Mouse (Mus musculus): ENCODE data around the gene Tdrd1. TPM values are rescaled to one million over a fixed set of nuclear protein-coding genes. Genes with fewer than 3 reads are reported as not detected.
"Not testable (repeated sequence)": the region's sequence is repeated elsewhere in the genome, so short reads cannot be mapped to it uniquely, and the experiment has no call there.

Gene Tdrd1
- 0.18 TPM in 2 replicates for polyA plus RNA-seq (2011; ENCODE audit: insufficient read length, low read depth, missing spikeins)

GRCm38 (mm10) chr19:56826047-56826631 is at the start of gene Tdrd1:
Tdrd1 (plus strand) TSS chr19:56826209.
- TF ChIP-seq CTCF (IDR thresholded peaks at IDR 0.05; ENCODE audit: borderline replicate concordance, insufficient read depth, low read length) = no peak
- no peak for TF ChIP-seq POLR2A (IDR thresholded peaks at IDR 0.05; ENCODE audit: low read depth, low read length)
- H3K4me1 ChIP-seq (ENCODE audit: control insufficient read depth, insufficient read depth, low read length) = no peaks in the 10 kb centered on the region
- H3K27ac ChIP-seq (ENCODE audit: insufficient read depth, low read length) = no peak within 1 kb of the TSS
- no peak within 1 kb of the TSS for H3K4me3 ChIP-seq (ENCODE audit: insufficient read depth, low read length)

- no peaks in the 10 kb centered on the region; the same call in 1 of the 2 replicates for H3K4me1 ChIP-seq (ENCODE audit: control insufficient read depth, insufficient read depth, low read length)
- no peak overlapping the region for H3K4me3 ChIP-seq (ENCODE audit: insufficient read depth, low read length)
- TF ChIP-seq CTCF (IDR thresholded peaks at IDR 0.05; ENCODE audit: borderline replicate concordance, insufficient read depth, low read length) = peak; percentile 66; the same call in 1 of the 2 replicates
- TF ChIP-seq POLR2A (IDR thresholded peaks at IDR 0.05; ENCODE audit: low read depth, low read length) = no peak
- H3K27ac ChIP-seq (ENCODE audit: insufficient read depth, low read length) = no peak overlapping the region
These were observed 49.2 kb upstream of the Tdrd1 start for GRCm38 (mm10) chr19:56776719-56777382.

- H3K4me1 ChIP-seq (ENCODE audit: control insufficient read depth, insufficient read depth, low read length); H3K27ac ChIP-seq (ENCODE audit: insufficient read depth, low read length); H3K4me3 ChIP-seq (ENCODE audit: insufficient read depth, low read length): not testable (repeated sequence)
These were observed 47.5 kb upstream of the Tdrd1 start for GRCm38 (mm10) chr19:56778532-56778931.

- TF ChIP-seq CTCF (IDR thresholded peaks at IDR 0.05; ENCODE audit: borderline replicate concordance, insufficient read depth, low read length) (no peak), POLR2A (IDR thresholded peaks at IDR 0.05; ENCODE audit: low read depth, low read length) (no peak)
- Histone ChIP-seq H3K4me3 (ENCODE audit: insufficient read depth, low read length) (no peak overlapping the region), H3K27ac (ENCODE audit: insufficient read depth, low read length) (no peak overlapping the region), H3K4me1 (ENCODE audit: control insufficient read depth, insufficient read depth, low read length) (no peaks in the 10 kb centered on the region)
These were observed 38.1 kb upstream of the Tdrd1 start for GRCm38 (mm10) chr19:56787911-56788310.

GRCm38 (mm10) chr19:56788952-56789351 is 37.1 kb upstream of the Tdrd1 start:
- Histone ChIP-seq H3K4me3 (ENCODE audit: insufficient read depth, low read length) (no peak overlapping the region), H3K4me1 (ENCODE audit: control insufficient read depth, insufficient read depth, low read length) (no peaks in the 10 kb centered on the region), H3K27ac (ENCODE audit: insufficient read depth, low read length) (no peak overlapping the region)
- TF ChIP-seq POLR2A (IDR thresholded peaks at IDR 0.05; ENCODE audit: low read depth, low read length) = no peak
- no peak for TF ChIP-seq CTCF (IDR thresholded peaks at IDR 0.05; ENCODE audit: borderline replicate concordance, insufficient read depth, low read length)

GRCm38 (mm10) chr19:56797376-56797775 is 28.6 kb upstream of the Tdrd1 start:
- Histone ChIP-seq H3K27ac (ENCODE audit: insufficient read depth, low read length) (no peak overlapping the region), H3K4me3 (ENCODE audit: insufficient read depth, low read length) (no peak overlapping the region), H3K4me1 (ENCODE audit: control insufficient read depth, insufficient read depth, low read length) (no peaks in the 10 kb centered on the region)
- TF ChIP-seq CTCF (IDR thresholded peaks at IDR 0.05; ENCODE audit: borderline replicate concordance, insufficient read depth, low read length) = no peak
- no peak for TF ChIP-seq POLR2A (IDR thresholded peaks at IDR 0.05; ENCODE audit: low read depth, low read length)

- H3K4me3 ChIP-seq (ENCODE audit: insufficient read depth, low read length) = no peak overlapping the region
- H3K27ac ChIP-seq (ENCODE audit: insufficient read depth, low read length) = no peak overlapping the region
- H3K4me1 ChIP-seq (ENCODE audit: control insufficient read depth, insufficient read depth, low read length) = no peaks in the 10 kb centered on the region
- TF ChIP-seq CTCF (IDR thresholded peaks at IDR 0.05; ENCODE audit: borderline replicate concordance, insufficient read depth, low read length) (no peak), POLR2A (IDR thresholded peaks at IDR 0.05; ENCODE audit: low read depth, low read length) (no peak)
These were observed 25.8 kb upstream of the Tdrd1 start for GRCm38 (mm10) chr19:56800226-56800625.

- H3K4me3 ChIP-seq (ENCODE audit: insufficient read depth, low read length) = no peak overlapping the region
- H3K4me1 ChIP-seq (ENCODE audit: control insufficient read depth, insufficient read depth, low read length) = no peaks in the 10 kb centered on the region
- TF ChIP-seq POLR2A (IDR thresholded peaks at IDR 0.05; ENCODE audit: low read depth, low read length) (no peak), CTCF (IDR thresholded peaks at IDR 0.05; ENCODE audit: borderline replicate concordance, insufficient read depth, low read length) (no peak)
- H3K27ac ChIP-seq (ENCODE audit: insufficient read depth, low read length) = no peak overlapping the region
These were observed 24.9 kb upstream of the Tdrd1 start for GRCm38 (mm10) chr19:56800930-56801655.

GRCm38 (mm10) chr19:56801656-56802351 is 24.2 kb upstream of the Tdrd1 start:
- no peak overlapping the region for H3K4me3 ChIP-seq (ENCODE audit: insufficient read depth, low read length)
- no peak for TF ChIP-seq CTCF (IDR thresholded peaks at IDR 0.05; ENCODE audit: borderline replicate concordance, insufficient read depth, low read length)
- no peak for TF ChIP-seq POLR2A (IDR thresholded peaks at IDR 0.05; ENCODE audit: low read depth, low read length)
- H3K4me1 ChIP-seq (ENCODE audit: control insufficient read depth, insufficient read depth, low read length) = no peaks in the 10 kb centered on the region
- no peak overlapping the region for H3K27ac ChIP-seq (ENCODE audit: insufficient read depth, low read length)
